Mouse (Mus musculus) limb, embryonic 11.5 days (tissue): ENCODE data around the gene Bcl6. TPM values are rescaled to one million over a fixed set of nuclear protein-coding genes. Genes with fewer than 3 reads are reported as not detected.

Experiments
- ATAC-seq: fragments of 200-750 bp; cut with Nextera tagmentation; 2 replicates; pipeline ENCODE4 v1.8.0; 2017; ENCODE audit warnings: low read depth; ENCODE audit not compliant: insufficient number of reproducible peaks, low FRiP score, low TSS enrichment
- DNase-seq: peaks from one replicate; pipeline ENCODE4 v3.0.0-alpha.2; 2015; ENCODE audit warnings: low spot score
- H3K27ac ChIP-seq: fragments of 300-500 bp; sonication (generic); replicated peaks from 2 replicates; pipeline ENCODE4 v1.5.1; 2014; ENCODE audit warnings: low read depth, mild to moderate bottlenecking, low read length
- H3K27me3 ChIP-seq: fragments of 300-500 bp; sonication (generic); 2 replicates; pipeline ENCODE4 v1.6.1; 2014; ENCODE audit warnings: mild to moderate bottlenecking, low read length, mixed read lengths; ENCODE audit not compliant: control insufficient read depth, insufficient read depth
- H3K36me3 ChIP-seq: fragments of 300-500 bp; sonication (generic); 2 replicates; pipeline ENCODE4 v1.6.1; 2014; ENCODE audit warnings: mild to moderate bottlenecking, low read length, moderate library complexity, mixed read lengths; ENCODE audit not compliant: control insufficient read depth, insufficient read depth
- H3K4me1 ChIP-seq: fragments of 300-500 bp; sonication (generic); 2 replicates; pipeline ENCODE4 v1.6.1; 2014; ENCODE audit warnings: low read length, mixed read lengths; ENCODE audit not compliant: control insufficient read depth, insufficient read depth
- H3K4me2 ChIP-seq: fragments of 300-500 bp; sonication (generic); 2 replicates; pipeline ENCODE4 v1.6.1; 2014; ENCODE audit warnings: low read depth, mild to moderate bottlenecking, moderate library complexity; ENCODE audit not compliant: severe bottlenecking
- H3K4me3 ChIP-seq: fragments of 300-500 bp; sonication (generic); 2 replicates; pipeline ENCODE4 v1.5.1; 2014; ENCODE audit warnings: low read depth, low read length
- H3K9ac ChIP-seq: fragments of 300-500 bp; sonication (generic); 2 replicates; pipeline ENCODE4 v1.6.1; 2014; ENCODE audit warnings: mild to moderate bottlenecking, low read length
- H3K9me3 ChIP-seq: fragments of 300-500 bp; sonication (generic); 2 replicates; pipeline ENCODE4 v1.6.1; 2016; ENCODE audit warnings: low read length; ENCODE audit not compliant: control insufficient read depth
- WGBS: fragments of 180-500 bp; shearing (Covaris S2); extraction: QIAGEN DNeasy Blood & Tissue Kit; methylation state at CpG from one replicate; pipeline ENCODE4 v1.1.7; 2014; 5-methylcytosine and 5-hydroxymethylcytosine counted together
- polyA plus RNA-seq: library from polyadenylated mRNA; unstranded; fragments of >200 nt; fragmentation: Nextera tagmentation; extraction: Ambion mirVana; gene quantifications from 2 replicates; pipeline ENCODE4 v1.2.1, GENCODE M21; 2014

Gene Bcl6
- polyA plus RNA-seq, 1 experiment from 2014 or later = 0.24 TPM

DNA sequence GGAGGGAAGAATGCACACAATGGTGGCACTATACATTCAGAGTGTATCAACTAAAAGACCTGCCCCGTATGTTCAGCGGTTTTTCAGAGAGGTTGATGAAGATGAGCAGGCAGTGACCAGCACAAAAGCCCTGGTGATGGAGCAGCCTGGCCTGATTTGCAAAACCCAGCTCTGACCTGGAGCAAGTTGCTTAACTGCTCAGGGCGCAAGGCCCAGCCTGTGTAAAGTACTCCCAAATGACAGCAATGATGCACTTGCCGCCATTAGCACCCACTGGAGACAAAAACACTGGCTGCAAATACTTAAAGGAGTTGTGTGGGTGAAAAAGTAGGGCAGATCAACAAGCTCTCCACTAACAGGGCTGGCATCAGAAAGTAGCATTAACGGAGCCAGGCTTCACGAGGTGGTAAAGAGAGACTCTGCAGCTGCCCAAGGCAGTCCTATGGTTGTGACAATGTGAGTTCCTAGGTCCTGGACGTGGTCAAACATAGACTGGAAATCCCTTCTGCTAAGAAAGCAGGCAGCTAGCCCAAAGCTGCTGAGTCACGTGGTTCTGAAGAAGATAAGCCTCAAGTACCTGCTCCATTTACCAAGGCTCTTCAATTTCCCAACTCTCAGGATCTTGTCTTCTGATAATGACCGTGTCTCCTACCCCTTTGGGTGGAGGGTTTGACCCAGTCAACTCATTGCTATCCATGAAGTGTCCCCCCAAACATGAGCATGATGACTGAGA is 14.9 kb downstream of the Bcl6 start:
- Histone ChIP-seq H3K27me3 (no peaks in the 10 kb centered on the region), H3K9me3 (no peaks in the 10 kb centered on the region), H3K36me3 (no peaks in the 10 kb centered on the region), H3K27ac (no peak overlapping the region), H3K4me1 (no peaks in the 10 kb centered on the region), H3K9ac (no peak overlapping the region), H3K4me2 (no peak overlapping the region), H3K4me3 (no peak overlapping the region)
- 89% methylated on average over 9 of the region's 9 CpGs for WGBS
- ATAC-seq = no peak
- DNase-seq = no peak

DNA sequence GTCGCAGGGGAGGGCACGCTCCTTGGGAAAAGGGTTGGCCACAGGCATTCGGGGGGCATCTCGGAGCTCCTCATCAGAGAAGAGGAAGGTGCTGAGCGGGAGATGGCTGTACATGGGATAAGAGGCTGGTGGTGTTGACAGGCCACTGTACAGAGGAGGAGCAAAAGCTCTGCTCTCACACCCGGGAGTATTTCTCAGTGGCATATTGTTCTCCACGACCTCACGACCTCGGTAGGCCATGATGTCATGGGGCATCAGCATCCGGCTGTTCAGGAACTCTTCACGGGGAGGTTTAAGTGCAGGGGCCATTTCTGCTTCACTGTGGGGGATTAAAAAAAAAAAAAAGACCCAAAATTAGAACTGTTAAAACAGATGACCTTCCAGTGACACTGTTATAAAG is 15.8 kb downstream of the Bcl6 start:
- DNase-seq (no peak), ATAC-seq (no peak)
- Histone ChIP-seq H3K9ac (no peak overlapping the region), H3K27ac (no peak overlapping the region), H3K36me3 (no peaks in the 10 kb centered on the region), H3K27me3 (no peaks in the 10 kb centered on the region), H3K4me1 (no peaks in the 10 kb centered on the region), H3K4me2 (no peak overlapping the region), H3K4me3 (no peak overlapping the region), H3K9me3 (no peaks in the 10 kb centered on the region)
- WGBS = 81% methylated on average over 11 of the region's 11 CpGs

DNA sequence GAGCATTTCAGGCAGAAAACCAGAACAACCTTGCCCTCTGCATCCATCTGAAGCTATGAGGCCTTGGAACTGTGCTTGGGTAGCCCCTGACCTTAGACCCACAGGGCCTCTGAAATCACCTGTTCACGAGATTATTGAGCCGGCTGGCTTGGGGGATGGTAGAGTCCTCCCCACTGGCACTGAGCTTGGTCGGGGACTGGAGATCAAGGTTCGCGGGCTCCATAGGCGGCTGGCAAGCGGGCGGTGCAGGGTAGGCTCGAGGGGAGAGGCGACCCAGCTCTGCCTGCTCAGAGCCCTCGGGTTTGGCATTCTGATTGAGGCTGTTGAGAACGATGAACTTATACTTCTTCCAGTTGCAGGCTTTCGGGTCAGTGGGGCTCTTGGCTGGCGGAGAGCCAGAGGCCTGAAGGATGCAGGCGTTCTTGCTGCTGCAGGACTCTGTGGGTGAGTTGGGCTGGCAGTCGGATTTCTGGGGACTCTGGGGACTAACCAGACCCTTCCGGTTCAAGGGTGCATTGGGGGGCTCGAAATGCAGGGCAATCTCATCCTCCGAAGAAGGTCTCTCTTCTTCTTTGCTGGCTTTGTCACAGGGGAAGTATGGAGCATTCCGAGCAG is 16.4 kb downstream of the Bcl6 start:
- H3K36me3 ChIP-seq = no peaks in the 10 kb centered on the region
- ATAC-seq = no peak
- H3K4me3 ChIP-seq = no peak overlapping the region
- no peak for DNase-seq
- no peak overlapping the region for H3K4me2 ChIP-seq
- H3K27me3 ChIP-seq = no peaks in the 10 kb centered on the region
- no peaks in the 10 kb centered on the region for H3K4me1 ChIP-seq
- H3K9ac ChIP-seq = no peak overlapping the region
- no peak overlapping the region for H3K27ac ChIP-seq
- WGBS = 82% methylated on average over 20 of the region's 20 CpGs
- H3K9me3 ChIP-seq = no peaks in the 10 kb centered on the region

DNA sequence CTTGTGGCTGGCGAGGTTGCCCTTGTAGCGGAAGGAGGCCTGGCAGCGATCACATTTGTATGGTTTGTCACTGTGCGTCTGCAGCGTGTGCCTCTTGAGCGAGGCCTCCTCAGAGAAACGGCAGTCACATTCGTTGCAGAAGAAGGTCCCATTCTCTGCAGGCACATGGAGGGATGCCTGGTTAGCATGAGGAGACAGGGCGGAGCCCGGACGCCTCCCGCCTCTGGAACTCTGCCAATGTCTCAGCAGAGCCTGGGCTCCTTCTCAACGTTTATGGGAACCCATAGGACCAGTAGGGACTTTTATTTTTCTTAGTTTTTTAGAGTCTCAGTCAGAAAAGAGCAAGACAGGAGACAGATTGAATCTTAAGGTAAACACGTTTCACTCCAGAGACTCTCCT is 18.7 kb downstream of the Bcl6 start:
- no peak overlapping the region for H3K4me3 ChIP-seq
- no peak overlapping the region for H3K9ac ChIP-seq
- H3K4me1 ChIP-seq = no peaks in the 10 kb centered on the region
- no peaks in the 10 kb centered on the region for H3K36me3 ChIP-seq
- H3K27ac ChIP-seq = no peak overlapping the region
- no peaks in the 10 kb centered on the region for H3K27me3 ChIP-seq
- no peaks in the 10 kb centered on the region for H3K9me3 ChIP-seq
- ATAC-seq = no peak
- H3K4me2 ChIP-seq = no peak overlapping the region
- WGBS = 82% methylated on average over 14 of the region's 14 CpGs
- no peak for DNase-seq

GRCm38 (mm10) chr16:23968888-23969287 is 19.8 kb downstream of the Bcl6 start:
- no peak overlapping the region for H3K4me2 ChIP-seq
- H3K9ac ChIP-seq = no peak overlapping the region
- H3K9me3 ChIP-seq = no peaks in the 10 kb centered on the region
- H3K27ac ChIP-seq = no peak overlapping the region
- H3K4me1 ChIP-seq = no peaks in the 10 kb centered on the region
- DNase-seq (no peak), ATAC-seq (no peak)
- no peak overlapping the region for H3K4me3 ChIP-seq
- no peaks in the 10 kb centered on the region for H3K36me3 ChIP-seq
- H3K27me3 ChIP-seq = no peaks in the 10 kb centered on the region
- 74% methylated on average over 4 of the region's 4 CpGs for WGBS

DNA sequence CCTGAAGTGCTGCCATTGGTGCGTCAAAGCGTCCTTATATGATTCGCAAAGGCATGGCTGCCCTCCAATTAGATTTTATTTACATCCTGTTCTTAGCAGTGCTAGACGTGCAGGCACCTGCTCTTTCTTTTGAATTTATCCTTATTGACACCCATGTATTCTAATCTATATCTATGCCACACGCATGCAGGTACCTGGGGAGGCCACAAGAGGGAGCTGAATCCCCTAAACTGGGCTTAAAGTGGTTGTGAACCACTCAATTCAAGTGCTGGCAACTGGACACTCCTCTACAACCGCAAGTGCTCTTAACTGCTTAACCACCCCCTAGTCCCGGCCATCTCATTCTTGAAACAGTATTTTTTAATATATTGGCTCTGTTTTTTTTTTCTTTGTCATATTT is 21.4 kb downstream of the Bcl6 start:
- H3K4me1 ChIP-seq = no peaks in the 10 kb centered on the region
- no peaks in the 10 kb centered on the region for H3K9me3 ChIP-seq
- DNase-seq (no peak), ATAC-seq (no peak)
- WGBS = 82% methylated on average over 7 of the region's 7 CpGs
- H3K36me3 ChIP-seq = no peaks in the 10 kb centered on the region
- no peak overlapping the region for H3K4me3 ChIP-seq
- no peaks in the 10 kb centered on the region for H3K27me3 ChIP-seq
- no peak overlapping the region for H3K9ac ChIP-seq
- no peak overlapping the region for H3K4me2 ChIP-seq
- no peak overlapping the region for H3K27ac ChIP-seq

GRCm38 (mm10) chr16:23966066-23966465 is 22.6 kb downstream of the Bcl6 start:
- no peak overlapping the region for H3K27ac ChIP-seq
- H3K4me2 ChIP-seq = no peak overlapping the region
- H3K4me3 ChIP-seq = no peak overlapping the region
- no peaks in the 10 kb centered on the region for H3K9me3 ChIP-seq
- 88% methylated on average over 14 of the region's 14 CpGs for WGBS
- H3K4me1 ChIP-seq = no peaks in the 10 kb centered on the region
- H3K27me3 ChIP-seq = no peaks in the 10 kb centered on the region
- DNase-seq (no peak), ATAC-seq (no peak)
- no peaks in the 10 kb centered on the region for H3K36me3 ChIP-seq
- H3K9ac ChIP-seq = no peak overlapping the region

DNA sequence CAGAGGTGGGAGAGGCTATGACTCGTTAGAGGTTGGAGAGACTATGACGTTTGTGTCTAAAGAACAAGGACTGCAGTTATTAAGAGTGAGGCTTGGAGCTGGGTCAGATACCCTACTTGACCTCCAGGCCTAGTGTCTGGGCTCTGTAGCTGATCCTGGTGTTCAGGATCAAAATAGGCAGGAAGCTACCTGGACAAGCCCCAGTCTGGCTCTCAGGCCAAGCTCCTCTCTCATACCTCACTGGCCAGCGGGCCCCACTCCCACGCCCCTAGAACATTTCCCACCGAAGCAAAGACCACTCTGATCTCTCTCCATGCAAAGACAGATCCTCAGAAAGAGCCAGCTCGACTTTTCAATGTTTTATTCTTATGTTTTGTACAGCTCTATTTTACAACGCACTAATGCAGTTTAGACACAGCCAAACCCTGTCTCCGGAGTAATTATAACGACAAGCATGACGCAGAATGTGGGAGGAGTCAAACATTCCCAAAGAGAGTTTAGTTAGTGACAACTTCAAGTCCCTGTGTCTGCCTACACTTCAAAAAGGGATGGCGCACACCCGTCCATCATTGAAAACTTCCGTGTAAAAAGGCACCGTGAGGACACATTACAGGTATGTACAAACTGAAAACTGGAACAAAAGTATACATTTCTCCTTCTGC is 23.8 kb downstream of the Bcl6 start:
- DNase-seq = no peak
- no peak overlapping the region for H3K9ac ChIP-seq
- no peaks in the 10 kb centered on the region for H3K9me3 ChIP-seq
- H3K27me3 ChIP-seq = no peaks in the 10 kb centered on the region
- H3K4me1 ChIP-seq = no peaks in the 10 kb centered on the region
- 85% methylated on average over 14 of the region's 14 CpGs for WGBS
- no peak for ATAC-seq
- H3K36me3 ChIP-seq = no peaks in the 10 kb centered on the region
- no peak overlapping the region for H3K27ac ChIP-seq
- H3K4me3 ChIP-seq = no peak overlapping the region
- no peak overlapping the region for H3K4me2 ChIP-seq
